Mouse (Mus musculus): ENCODE measurements around the gene Ly6c2. TPM values are rescaled to one million over a fixed set of nuclear protein-coding genes. Genes with fewer than 3 reads are reported as not detected.
"Not testable (repeated sequence)": the region's sequence is repeated elsewhere in the genome, so short reads cannot be mapped to it uniquely, and the experiment has no call there.

The Ly6c2 gene
- 0.87 and 1.2 TPM in 2 replicates for polyA plus RNA-seq (2015; fragmentation: Nextera tagmentation; extraction: Ambion mirVana)

DNA sequence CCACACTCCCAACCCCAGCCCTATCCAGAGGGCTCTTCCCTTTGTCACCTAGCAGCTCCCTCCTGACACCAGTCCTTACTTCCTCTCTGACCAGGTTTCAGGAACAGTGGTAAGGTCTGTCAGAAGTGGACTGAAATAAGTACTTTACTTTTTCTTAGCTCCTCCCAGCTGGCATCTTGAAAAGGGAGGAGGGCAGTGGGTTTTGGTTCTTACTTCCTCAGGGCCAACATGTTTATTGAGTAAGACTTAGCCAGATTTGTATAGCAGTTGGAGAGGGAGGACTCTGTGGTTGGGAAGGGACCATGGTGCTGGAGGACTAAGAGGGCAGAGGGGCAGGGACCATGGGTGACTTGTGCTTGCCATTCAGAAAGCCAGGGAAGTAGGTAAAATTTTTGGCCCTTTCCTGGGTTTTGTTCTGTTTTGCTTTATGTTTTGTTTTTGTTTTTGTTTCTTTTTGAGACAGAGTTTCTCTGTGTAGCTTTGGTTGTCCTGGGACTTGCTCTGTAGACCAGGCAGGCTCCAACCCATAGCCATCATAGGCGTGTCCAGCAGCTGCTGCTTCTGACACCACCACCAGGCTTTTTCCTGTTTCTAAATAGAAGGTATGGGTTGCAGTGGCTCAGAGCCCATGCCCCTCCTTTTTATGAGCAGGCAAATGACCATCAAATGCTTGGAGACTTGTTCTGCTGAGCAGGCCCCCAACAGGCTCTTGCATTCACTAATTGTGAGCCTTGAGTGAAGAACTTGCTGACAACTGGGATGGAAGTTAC lies at the start of gene Ly6c2:
Gene Ly6c2, minus strand, starts transcription at position 110 of the 770 bp plus-strand sequence.
- not testable (repeated sequence) for H3K4me3 ChIP-seq; ATAC-seq (replicated peaks; ENCODE audit: insufficient number of reproducible peaks, insufficient read depth, low FRiP score, low read depth); H3K27ac ChIP-seq; H3K36me3 ChIP-seq; H3K27me3 ChIP-seq; H3K4me2 ChIP-seq; H3K9ac ChIP-seq; H3K4me1 ChIP-seq (replicated peaks); H3K9me3 ChIP-seq (replicated peaks)
- WGBS = 63% methylated on average over 1 of the region's 1 CpGs

DNA sequence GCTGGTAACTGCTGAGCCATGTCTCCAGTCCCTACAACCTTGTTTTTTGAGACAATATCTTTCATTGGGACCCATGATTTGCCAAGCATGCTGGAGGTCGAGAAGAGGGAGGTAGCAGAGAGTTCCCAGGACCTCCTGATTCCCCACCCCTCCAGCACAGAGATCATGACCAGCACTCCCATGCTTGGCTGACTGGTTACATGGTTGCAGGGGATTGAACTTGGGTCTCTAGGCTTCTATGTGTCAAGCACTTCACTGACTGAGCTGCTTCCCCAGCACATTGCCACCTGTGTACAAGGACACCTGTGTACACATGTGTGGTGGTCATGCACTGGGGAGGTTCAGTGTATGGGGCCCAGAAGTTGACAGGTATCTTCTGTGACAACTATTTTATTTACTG lies 45.9 kb upstream of the Ly6c2 start:
- 35% methylated on average over 1 of the region's 1 CpGs for WGBS
- H3K4me2 ChIP-seq = no peak overlapping the region
- H3K27ac ChIP-seq = no peak overlapping the region
- 0 out of 2 replicates have a peak, but pooled peaks cover 3% of the 10 kb centered on the region for H3K9me3 ChIP-seq (replicated peaks)
- H3K4me1 ChIP-seq (replicated peaks) = no peaks in the 10 kb centered on the region
- no peak for ATAC-seq (replicated peaks; ENCODE audit: insufficient number of reproducible peaks, insufficient read depth, low FRiP score, low read depth)
- no peaks in the 10 kb centered on the region for H3K36me3 ChIP-seq
- no peak overlapping the region for H3K4me3 ChIP-seq
- H3K9ac ChIP-seq = no peak overlapping the region
- no peaks in the 10 kb centered on the region for H3K27me3 ChIP-seq

DNA sequence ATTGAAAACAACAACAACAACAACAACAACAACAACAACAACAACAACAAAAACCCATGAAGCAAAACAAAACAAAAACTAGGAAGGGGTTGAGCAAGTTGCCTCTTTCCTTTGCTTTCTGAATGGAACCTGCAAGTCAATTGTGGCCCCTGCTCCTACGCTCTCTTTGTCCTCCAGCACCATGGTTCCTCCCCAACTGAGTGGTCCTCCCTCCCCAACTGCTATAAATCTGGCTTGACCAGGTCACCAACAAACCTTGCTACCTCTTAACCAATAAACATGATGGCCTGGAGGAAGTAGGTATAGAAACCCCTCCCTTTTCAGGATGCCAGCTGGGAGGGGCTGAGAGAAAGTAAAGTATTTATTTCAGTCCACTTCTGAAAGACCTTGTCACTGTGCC lies 43.2 kb upstream of the Ly6c2 start, which contains the start of gene Ly6g:
Gene Ly6g, plus strand, starts transcription at position 301 of the 400 bp plus-strand sequence.
- H3K4me2 ChIP-seq = no peak within 1 kb of the TSS
- H3K27ac ChIP-seq = no peak within 1 kb of the TSS
- H3K9me3 ChIP-seq (replicated peaks) = 0 out of 2 replicates have a peak, but pooled peaks cover 3% of the 10 kb centered on the region
- ATAC-seq (replicated peaks; ENCODE audit: insufficient number of reproducible peaks, insufficient read depth, low FRiP score, low read depth) = no peak
- H3K36me3 ChIP-seq = no peaks in the 10 kb centered on the region
- no peaks in the 10 kb centered on the region for H3K27me3 ChIP-seq
- no peaks in the 10 kb centered on the region for H3K4me1 ChIP-seq (replicated peaks)
- no peak within 1 kb of the TSS for H3K9ac ChIP-seq
- H3K4me3 ChIP-seq = no peak within 1 kb of the TSS
- WGBS = 87% methylated on average over 1 of the region's 1 CpGs

DNA sequence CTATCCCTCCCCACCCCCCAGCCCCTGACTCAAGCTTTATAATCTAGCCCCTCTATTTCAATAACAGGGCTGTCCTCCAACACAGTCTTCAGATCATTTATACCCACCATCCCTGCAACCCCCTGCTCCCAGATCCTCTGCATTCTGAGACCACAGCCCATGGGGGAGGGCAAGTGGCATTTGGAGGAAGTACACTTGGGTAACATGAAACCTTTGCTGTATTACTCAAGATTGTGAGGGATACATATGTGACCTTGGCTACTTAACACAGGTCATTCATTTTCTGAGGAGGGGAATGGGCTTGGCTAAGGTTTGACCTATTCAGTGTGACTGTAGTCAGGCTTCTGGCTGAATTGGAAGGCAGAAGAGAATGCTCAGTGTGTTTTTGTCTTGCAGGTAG lies 41.3 kb upstream of the Ly6c2 start:
- H3K9ac ChIP-seq = no peak overlapping the region
- ATAC-seq (replicated peaks; ENCODE audit: insufficient number of reproducible peaks, insufficient read depth, low FRiP score, low read depth) = no peak
- H3K27ac ChIP-seq = no peak overlapping the region
- H3K27me3 ChIP-seq = no peaks in the 10 kb centered on the region
- no peak overlapping the region for H3K4me3 ChIP-seq
- H3K4me1 ChIP-seq (replicated peaks) = no peaks in the 10 kb centered on the region
- no peak overlapping the region for H3K4me2 ChIP-seq
- H3K36me3 ChIP-seq = no peaks in the 10 kb centered on the region
- H3K9me3 ChIP-seq (replicated peaks) = no peaks in the 10 kb centered on the region

DNA sequence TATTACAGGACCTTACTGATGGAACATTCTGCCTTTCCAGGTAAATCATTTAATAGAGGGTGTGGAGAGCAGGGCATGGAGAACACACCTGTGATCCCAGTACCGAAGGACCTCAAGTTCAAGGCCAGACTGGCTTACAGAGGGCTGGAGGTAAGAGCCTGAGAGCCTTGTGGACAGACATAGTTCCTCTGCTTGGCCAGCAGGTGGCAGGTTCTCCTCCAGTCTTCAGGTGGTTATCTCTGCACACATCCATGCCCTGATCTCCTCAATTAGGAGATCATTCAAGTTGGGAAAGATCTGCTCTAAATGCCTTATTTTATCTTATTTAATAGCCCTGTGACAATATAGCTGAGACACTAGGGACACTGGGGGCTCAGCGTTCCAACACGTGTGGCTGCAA lies 32.0 kb upstream of the Ly6c2 start:
- H3K27me3 ChIP-seq = no peaks in the 10 kb centered on the region
- 72% methylated on average over 3 of the region's 3 CpGs for WGBS

DNA sequence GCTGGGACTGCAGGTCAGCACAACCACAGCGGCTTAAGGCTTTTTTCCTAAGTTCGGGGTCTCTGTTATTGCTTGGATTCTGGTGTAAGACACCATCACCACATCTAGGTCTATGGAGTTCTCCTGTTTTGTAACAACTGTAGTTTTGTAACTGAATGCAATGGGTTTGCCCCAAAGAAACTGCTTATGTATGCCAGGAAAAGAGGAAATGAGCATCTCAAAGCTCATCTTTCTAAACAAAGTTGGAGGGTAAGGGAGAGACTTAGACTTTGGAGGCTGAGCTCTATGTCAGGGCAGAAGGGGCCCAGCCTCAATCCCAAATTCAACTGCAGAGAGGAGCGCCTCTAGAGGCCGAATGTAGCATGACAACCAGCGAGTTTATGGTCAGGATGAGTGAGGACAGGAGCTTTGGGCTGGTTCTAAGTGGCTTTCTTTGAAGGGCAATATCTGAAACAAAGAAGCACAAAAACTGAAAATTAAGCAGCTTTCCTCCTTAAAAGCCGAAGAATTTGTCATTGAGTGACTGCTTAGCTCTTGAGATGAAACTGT lies 30.1 kb upstream of the Ly6c2 start:
- WGBS = 42% methylated on average over 6 of the region's 6 CpGs
- not testable (repeated sequence) for H3K27me3 ChIP-seq; H3K36me3 ChIP-seq; H3K4me2 ChIP-seq; ATAC-seq (replicated peaks; ENCODE audit: insufficient number of reproducible peaks, insufficient read depth, low FRiP score, low read depth); H3K4me3 ChIP-seq; H3K9me3 ChIP-seq (replicated peaks); H3K9ac ChIP-seq; H3K4me1 ChIP-seq (replicated peaks); H3K27ac ChIP-seq

More for the DNA sequence above, 32.0 kb upstream of the Ly6c2 start:
- no peak overlapping the region for H3K4me2 ChIP-seq
- no peaks in the 10 kb centered on the region for H3K4me1 ChIP-seq (replicated peaks)
- ATAC-seq (replicated peaks; ENCODE audit: insufficient number of reproducible peaks, insufficient read depth, low FRiP score, low read depth) = no peak
- no peak overlapping the region for H3K27ac ChIP-seq
- no peaks in the 10 kb centered on the region for H3K9me3 ChIP-seq (replicated peaks)
- no peak overlapping the region for H3K9ac ChIP-seq
- no peaks in the 10 kb centered on the region for H3K36me3 ChIP-seq
- H3K4me3 ChIP-seq = no peak overlapping the region

DNA sequence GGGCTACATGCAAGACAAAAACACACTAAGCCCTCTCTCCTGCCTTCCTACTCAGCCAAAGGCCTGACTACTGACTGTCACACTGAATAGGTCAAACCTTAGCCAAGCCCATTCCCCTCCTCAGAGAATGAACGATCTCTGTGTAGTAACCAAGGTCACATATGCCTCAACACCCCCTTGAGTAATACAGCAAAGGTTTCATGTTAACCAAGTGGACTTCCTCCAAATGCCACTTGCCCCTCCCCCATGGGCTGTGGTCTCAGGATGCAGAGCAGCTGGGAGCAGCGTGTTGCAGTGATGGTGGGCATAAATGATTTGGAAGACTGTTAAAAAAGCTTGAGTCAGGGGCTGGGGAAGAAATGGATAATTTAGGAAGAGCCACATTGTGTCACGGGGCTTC lies 26.0 kb upstream of the Ly6c2 start:
- H3K4me1 ChIP-seq (replicated peaks); H3K4me3 ChIP-seq; ATAC-seq (replicated peaks; ENCODE audit: insufficient number of reproducible peaks, insufficient read depth, low FRiP score, low read depth); H3K27me3 ChIP-seq; H3K36me3 ChIP-seq; H3K9me3 ChIP-seq (replicated peaks); H3K9ac ChIP-seq; H3K4me2 ChIP-seq; H3K27ac ChIP-seq: not testable (repeated sequence)
- 66% methylated on average over 3 of the region's 3 CpGs for WGBS

DNA sequence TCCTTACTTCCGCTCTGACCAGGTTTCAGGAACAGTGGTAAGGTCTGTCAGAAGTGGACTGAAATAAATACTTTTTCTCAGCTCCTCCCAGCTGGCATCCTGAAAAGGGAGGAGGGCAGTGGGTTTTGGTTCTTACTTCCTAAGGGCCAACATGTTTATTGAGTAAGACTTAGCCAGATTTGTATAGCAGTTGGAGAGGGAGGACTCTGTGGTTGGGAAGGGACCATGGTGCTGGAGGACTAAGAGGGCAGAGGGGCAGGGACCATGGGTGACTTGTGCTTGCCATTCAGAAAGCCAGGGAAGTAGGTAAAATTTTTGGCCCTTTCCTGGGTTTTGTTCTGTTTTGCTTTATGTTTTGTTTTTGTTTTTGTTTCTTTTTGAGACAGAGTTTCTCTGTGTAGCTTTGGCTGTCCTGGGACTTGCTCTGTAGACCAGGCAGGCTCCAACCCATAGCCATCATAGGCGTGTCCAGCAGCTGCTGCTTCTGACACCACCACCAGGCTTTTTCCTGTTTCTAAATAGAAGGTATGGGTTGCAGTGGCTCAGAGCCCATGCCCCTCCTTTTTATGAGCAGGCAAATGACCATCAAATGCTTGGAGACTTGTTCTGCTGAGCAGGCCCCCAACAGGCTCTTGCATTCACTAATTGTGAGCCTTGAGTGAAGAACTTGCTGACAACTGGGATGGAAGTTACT lies 23.5 kb upstream of the Ly6c2 start:
- not testable (repeated sequence) for ATAC-seq (replicated peaks; ENCODE audit: insufficient number of reproducible peaks, insufficient read depth, low FRiP score, low read depth); H3K27me3 ChIP-seq; H3K4me3 ChIP-seq; H3K36me3 ChIP-seq; H3K4me1 ChIP-seq (replicated peaks); H3K4me2 ChIP-seq; H3K27ac ChIP-seq; H3K9me3 ChIP-seq (replicated peaks); H3K9ac ChIP-seq
- WGBS = 59% methylated on average over 2 of the region's 2 CpGs

DNA sequence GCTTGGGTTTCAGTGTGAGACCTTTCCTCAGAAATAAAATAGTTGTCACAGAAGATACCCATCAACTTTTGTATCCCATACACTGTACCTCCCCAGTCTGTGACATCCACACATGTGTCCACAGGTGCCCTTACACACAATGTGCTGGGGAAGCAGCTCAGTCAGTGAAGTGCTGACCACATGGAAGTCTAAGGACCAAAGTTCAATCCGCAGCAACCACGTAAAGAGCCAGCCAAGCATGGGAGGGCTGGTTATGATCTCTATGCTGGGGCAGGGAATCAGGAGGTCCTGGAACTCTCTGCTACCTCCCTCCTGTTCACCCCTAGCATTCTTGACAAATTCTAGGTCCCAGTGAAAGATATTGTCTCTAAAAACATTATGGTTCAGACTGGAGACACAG lies 20.6 kb upstream of the Ly6c2 start:
- H3K27ac ChIP-seq; H3K36me3 ChIP-seq; H3K27me3 ChIP-seq; H3K4me1 ChIP-seq (replicated peaks); ATAC-seq (replicated peaks; ENCODE audit: insufficient number of reproducible peaks, insufficient read depth, low FRiP score, low read depth); H3K9ac ChIP-seq; H3K9me3 ChIP-seq (replicated peaks); H3K4me3 ChIP-seq; H3K4me2 ChIP-seq: not testable (repeated sequence)
- 65% methylated on average over 2 of the region's 2 CpGs for WGBS

DNA sequence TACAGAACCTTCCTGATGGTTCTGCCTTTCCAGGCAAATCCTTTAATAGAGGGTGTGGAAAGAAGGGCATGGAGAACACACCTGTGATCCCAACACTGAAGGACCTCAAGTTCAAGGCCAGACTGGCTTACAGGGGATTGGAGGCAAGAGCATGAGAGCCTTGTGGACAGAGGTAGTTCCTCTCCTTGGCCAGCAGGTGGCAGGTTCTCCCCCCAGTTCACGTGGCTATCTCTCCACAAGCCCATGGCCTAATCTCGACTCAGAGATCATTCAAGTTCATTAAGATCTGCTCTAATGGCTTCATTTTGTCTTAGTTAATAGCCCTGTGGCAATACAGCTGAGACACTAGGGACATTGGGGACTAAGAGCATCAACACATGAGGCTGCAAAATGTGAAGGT lies 8.3 kb upstream of the Ly6c2 start:
- no peak overlapping the region for H3K4me2 ChIP-seq
- H3K9me3 ChIP-seq (replicated peaks) = no peaks in the 10 kb centered on the region
- no peaks in the 10 kb centered on the region for H3K36me3 ChIP-seq
- no peak overlapping the region for H3K27ac ChIP-seq
- H3K9ac ChIP-seq = no peak overlapping the region
- no peaks in the 10 kb centered on the region for H3K4me1 ChIP-seq (replicated peaks)
- H3K27me3 ChIP-seq = no peaks in the 10 kb centered on the region
- no peak overlapping the region for H3K4me3 ChIP-seq
- WGBS = 14% methylated on average over 2 of the region's 2 CpGs
- ATAC-seq (replicated peaks; ENCODE audit: insufficient number of reproducible peaks, insufficient read depth, low FRiP score, low read depth) = no peak

DNA sequence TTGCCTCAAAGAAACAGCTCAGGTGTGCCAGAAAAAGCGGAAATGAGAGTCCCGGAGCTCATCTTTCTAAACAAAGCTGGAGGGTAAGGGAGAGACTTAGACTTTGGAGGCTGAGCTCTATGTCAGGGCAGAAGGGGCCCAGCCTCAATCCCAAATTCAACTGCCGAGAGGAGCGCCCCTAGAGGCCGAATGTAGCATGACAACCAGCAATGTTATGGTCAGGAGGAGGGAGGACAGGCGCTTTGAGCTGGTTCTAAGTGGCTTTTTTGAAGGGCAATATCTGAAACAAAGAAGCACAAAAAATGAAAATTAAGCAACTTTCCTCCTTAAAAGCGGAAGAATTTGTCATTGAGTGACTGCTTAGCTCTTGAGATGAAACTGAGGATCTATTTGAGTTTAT lies 7.0 kb upstream of the Ly6c2 start:
- not testable (repeated sequence) for H3K4me3 ChIP-seq; ATAC-seq (replicated peaks; ENCODE audit: insufficient number of reproducible peaks, insufficient read depth, low FRiP score, low read depth); H3K4me2 ChIP-seq; H3K9ac ChIP-seq; H3K36me3 ChIP-seq; H3K4me1 ChIP-seq (replicated peaks); H3K9me3 ChIP-seq (replicated peaks); H3K27ac ChIP-seq; H3K27me3 ChIP-seq
- 21% methylated on average over 5 of the region's 7 CpGs for WGBS

All from heart, embryonic 15.5 days (tissue).